Mouse (Mus musculus) liver, embryonic 16.5 days (tissue): Measurements from ENCODE around the gene Gm15737. TPM values are rescaled to one million over a fixed set of nuclear protein-coding genes. Genes with fewer than 3 reads are reported as not detected.

Experiments used
- ATAC-seq: fragments of 200-750 bp; cut with Nextera tagmentation; 2 replicates; pipeline ENCODE4 v1.8.0; 2017; ENCODE audit warnings: low read depth, mild to moderate bottlenecking, moderate number of reproducible peaks, moderate library complexity
- H3K27ac ChIP-seq: fragments of 300-500 bp; sonication (generic); 2 replicates; pipeline ENCODE4 v1.5.1; 2014; ENCODE audit warnings: mild to moderate bottlenecking, low read length
- H3K27me3 ChIP-seq: fragments of 300-500 bp; sonication (generic); 2 replicates; pipeline ENCODE4 v1.6.1; 2014; ENCODE audit warnings: low read depth, low read length, mixed read lengths; ENCODE audit not compliant: control insufficient read depth, insufficient read depth
- H3K36me3 ChIP-seq: fragments of 300-500 bp; sonication (generic); 2 replicates; pipeline ENCODE4 v1.6.1; 2014; ENCODE audit warnings: mild to moderate bottlenecking; ENCODE audit not compliant: control insufficient read depth, insufficient read depth
- H3K4me1 ChIP-seq: fragments of 300-500 bp; sonication (generic); 2 replicates; pipeline ENCODE4 v1.6.1; 2014; ENCODE audit warnings: low read depth, low read length, mixed read lengths; ENCODE audit not compliant: control insufficient read depth
- H3K4me2 ChIP-seq: fragments of 300-500 bp; sonication (generic); 2 replicates; pipeline ENCODE4 v1.6.1; 2014; ENCODE audit warnings: low read depth, low read length, mixed read lengths
- H3K4me3 ChIP-seq: fragments of 300-500 bp; sonication (generic); 2 replicates; pipeline ENCODE4 v1.5.1; 2014; ENCODE audit warnings: low read depth, mild to moderate bottlenecking, low read length
- H3K9ac ChIP-seq: fragments of 300-500 bp; sonication (generic); 2 replicates; pipeline ENCODE4 v1.6.1; 2014; ENCODE audit warnings: low read depth, low read length
- H3K9me3 ChIP-seq: fragments of 300-500 bp; sonication (generic); replicated peaks from 2 replicates; pipeline ENCODE4 v1.6.1; 2016; ENCODE audit warnings: low read length; ENCODE audit not compliant: control insufficient read depth
- WGBS: fragments of 180-500 bp; shearing (Covaris S2); extraction: QIAGEN DNeasy Blood & Tissue Kit; methylation state at CpG from one replicate; pipeline ENCODE4 v1.1.7; 2014; ENCODE audit not compliant: insufficient replicate concordance; 5-methylcytosine and 5-hydroxymethylcytosine counted together
- polyA plus RNA-seq: library from polyadenylated mRNA; unstranded; fragments of >200 nt; fragmentation: Nextera tagmentation; extraction: Ambion mirVana; gene quantifications from 2 replicates; pipeline ENCODE4 v1.2.1, GENCODE M21; 2015

Gene Gm15737
- polyA plus RNA-seq, 1 experiment from 2014 or later = not detected

DNA sequence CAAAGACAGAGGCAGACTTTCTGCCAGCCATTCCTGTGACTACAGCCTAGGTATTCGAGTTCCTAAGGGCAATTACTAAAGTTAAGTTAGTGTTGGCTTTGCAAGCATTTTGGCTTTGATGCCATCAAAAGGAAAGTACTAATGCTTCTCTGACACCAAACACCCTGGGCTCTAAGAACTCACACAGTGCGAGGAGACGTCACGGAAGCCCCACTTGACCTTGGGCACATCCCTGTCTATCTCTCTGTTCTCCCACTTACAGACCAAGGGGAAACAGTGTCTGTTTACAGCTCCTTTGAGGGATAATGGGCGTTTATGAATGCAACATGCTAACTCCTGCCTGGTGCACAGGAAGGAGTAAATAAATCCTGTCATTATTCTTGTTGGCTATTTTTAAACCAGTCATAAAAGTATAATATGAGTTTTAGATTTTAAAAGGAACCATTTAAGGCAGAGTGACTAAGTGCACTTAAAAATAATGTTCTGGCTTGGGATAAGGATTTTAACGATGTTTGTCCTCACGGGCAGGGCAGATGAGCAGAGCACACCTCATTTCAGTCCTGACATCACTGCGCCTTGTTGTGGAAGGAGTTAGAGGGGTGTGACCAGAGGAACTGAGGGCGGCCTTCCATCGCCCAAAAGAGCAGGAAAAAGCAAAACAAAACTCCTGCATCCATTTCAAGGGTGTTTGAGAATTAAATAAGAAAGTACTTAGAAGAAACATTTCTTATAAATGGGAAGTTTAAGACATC lies 52.0 kb downstream of the Gm15737 start:
- Histone ChIP-seq H3K36me3 (no peaks in the 10 kb centered on the region), H3K27me3 (no peaks in the 10 kb centered on the region), H3K9me3 (no peaks in the 10 kb centered on the region), H3K27ac (no peak overlapping the region), H3K4me2 (no peak overlapping the region), H3K4me1 (no peaks in the 10 kb centered on the region), H3K4me3 (no peak overlapping the region), H3K9ac (no peak overlapping the region)
- WGBS = 54% methylated on average over 10 of the region's 10 CpGs
- ATAC-seq = no peak

DNA sequence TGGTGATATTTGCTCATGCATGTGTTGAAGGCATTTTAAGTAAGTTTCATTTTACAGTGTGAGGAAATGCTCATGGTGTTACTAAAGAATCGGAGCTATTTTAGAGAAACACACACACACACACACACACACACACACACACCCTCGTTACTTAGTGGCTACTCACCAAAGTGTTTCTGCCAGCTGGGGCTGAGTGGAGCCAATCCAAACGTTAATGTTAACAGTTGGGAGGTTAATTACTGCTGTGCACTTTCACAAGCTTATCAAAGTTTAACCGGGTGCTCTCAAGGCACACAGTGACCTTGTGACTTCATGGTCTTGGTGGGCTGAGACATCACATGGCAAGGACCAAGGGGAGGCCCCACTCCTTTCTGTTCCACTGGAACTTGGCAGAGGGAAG lies 52.7 kb downstream of the Gm15737 start:
- no peak overlapping the region for H3K4me3 ChIP-seq
- ATAC-seq = no peak
- H3K4me2 ChIP-seq = no peak overlapping the region
- no peaks in the 10 kb centered on the region for H3K9me3 ChIP-seq
- no peak overlapping the region for H3K27ac ChIP-seq
- H3K9ac ChIP-seq = no peak overlapping the region
- no peaks in the 10 kb centered on the region for H3K4me1 ChIP-seq
- 33% methylated on average over 4 of the region's 4 CpGs for WGBS
- H3K36me3 ChIP-seq = no peaks in the 10 kb centered on the region
- no peaks in the 10 kb centered on the region for H3K27me3 ChIP-seq

DNA sequence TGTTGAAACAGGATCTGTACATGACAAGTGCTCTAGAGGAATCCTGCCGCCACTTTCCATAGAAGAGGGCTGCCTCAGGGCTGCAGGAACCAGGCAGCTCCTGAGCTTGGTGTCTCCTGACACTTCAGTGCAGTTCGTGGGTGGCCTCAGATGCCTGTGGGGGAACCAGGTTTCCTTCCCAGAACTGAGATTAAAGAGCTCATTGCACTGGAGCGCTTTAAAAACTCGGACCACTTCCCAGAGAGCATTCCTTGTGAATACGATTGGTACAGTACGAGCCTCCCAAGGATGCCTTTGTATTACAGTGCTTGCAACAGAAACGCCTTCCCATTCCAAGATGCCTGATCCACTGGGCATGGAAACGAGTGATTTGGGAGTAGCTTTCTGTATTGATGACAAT lies 55.4 kb downstream of the Gm15737 start:
- Histone ChIP-seq H3K27me3 (no peaks in the 10 kb centered on the region), H3K4me2 (no peak overlapping the region), H3K9me3 (no peaks in the 10 kb centered on the region), H3K36me3 (no peaks in the 10 kb centered on the region), H3K9ac (no peak overlapping the region), H3K4me1 (no peaks in the 10 kb centered on the region), H3K27ac (no peak overlapping the region), H3K4me3 (no peak overlapping the region)
- ATAC-seq = no peak
- 52% methylated on average over 8 of the region's 8 CpGs for WGBS

DNA sequence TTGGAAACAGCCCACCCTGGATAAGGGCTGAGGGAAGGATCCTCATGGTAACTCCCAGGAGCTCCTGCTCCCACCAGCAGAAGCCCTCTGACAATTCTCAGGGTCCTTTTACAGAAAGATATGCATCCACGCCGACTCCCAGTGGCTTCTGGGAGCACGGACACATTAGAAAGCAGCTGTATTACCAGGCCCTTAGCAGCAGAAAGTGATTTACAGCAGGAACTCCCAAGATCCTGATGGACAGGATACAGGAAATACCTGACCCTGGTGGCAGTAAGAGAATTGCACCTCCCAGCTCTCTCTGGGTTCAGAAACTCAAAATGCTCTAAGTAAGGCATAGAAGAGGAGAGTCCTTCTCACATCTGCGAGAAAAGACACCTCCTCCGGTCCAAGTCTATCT lies 59.1 kb downstream of the Gm15737 start:
- Histone ChIP-seq H3K27me3 (no peaks in the 10 kb centered on the region), H3K9me3 (no peaks in the 10 kb centered on the region), H3K27ac (no peak overlapping the region), H3K4me2 (no peak overlapping the region), H3K4me1 (no peaks in the 10 kb centered on the region), H3K9ac (no peak overlapping the region), H3K36me3 (no peaks in the 10 kb centered on the region), H3K4me3 (no peak overlapping the region)
- ATAC-seq = no peak
- 58% methylated on average over 5 of the region's 5 CpGs for WGBS

Other genes with a start within 250 kb of the Gm15737 start
- 0.16 and 0.35 TPM in 2 replicates for gene Prickle2, start 163.2 kb upstream of the Gm15737 start, polyA plus RNA-seq
- gene A730049H05Rik, start 52.9 kb upstream of the Gm15737 start, polyA plus RNA-seq = 0.06 TPM in 1 of 2 replicates, not detected in the other
- gene Adamts9, start 74.1 kb downstream of the Gm15737 start, polyA plus RNA-seq = 0.75 and 1.0 TPM in 2 replicates